Mouse (Mus musculus): Measurements from ENCODE around the gene Zfp612. TPM values are rescaled to one million over a fixed set of nuclear protein-coding genes. Genes with fewer than 3 reads are reported as not detected.
"Not testable (repeated sequence)": the region's sequence is repeated elsewhere in the genome, so short reads cannot be mapped to it uniquely, and the experiment has no call there.

Zfp612 gene
- 1 to 10 TPM; 6.1 to 6.5 TPM for total RNA-seq (2021)
- long read RNA-seq, experiment 1, full-length matches to known transcripts, result 2 of 5 reads
- long read RNA-seq, experiment 1, partial matches to known transcripts, result 0 of 5 reads
- long read RNA-seq, experiment 1, other reads (novel, unspliced or antisense), result 3 of 5 reads
- long read RNA-seq, experiment 2, full-length matches to known transcripts, result 2 of 7 reads
- long read RNA-seq, experiment 2, partial matches to known transcripts, result 1 of 7 reads
- long read RNA-seq, experiment 2, other reads (novel, unspliced or antisense), result 4 of 7 reads

- peak in 1 of 2 experiments; percentile 23 for DNase-seq (ENCODE audit: low spot score in 2 of 2)
Measured at GRCm38 (mm10) chr8:110079282-110080221, at the start of gene Zfp612. Gene Zfp612, plus strand, starts transcription at chr8:110079746.

DNA sequence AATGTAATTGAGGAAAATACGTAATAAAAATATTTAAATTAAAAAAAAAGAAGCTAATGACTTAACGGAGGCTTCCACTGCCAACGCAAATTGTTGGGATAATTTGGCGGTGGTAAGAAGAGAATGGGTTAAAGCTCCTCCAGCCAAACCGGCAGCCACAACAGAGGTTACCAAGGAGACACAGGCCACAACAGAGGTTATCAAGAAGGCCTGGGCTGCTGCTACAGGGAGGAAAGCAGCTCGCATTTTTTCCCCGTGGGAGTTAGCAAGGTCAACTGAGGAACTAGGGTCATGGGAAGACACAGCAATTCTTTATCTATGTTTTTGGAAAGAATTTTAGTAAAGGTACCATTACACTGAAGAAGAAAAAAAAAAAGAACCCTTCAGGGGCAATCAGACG is 45.8 kb upstream of the Zfp612 start:
- not testable (repeated sequence) for DNase-seq (ENCODE audit: low spot score in 2 of 2)

DNA sequence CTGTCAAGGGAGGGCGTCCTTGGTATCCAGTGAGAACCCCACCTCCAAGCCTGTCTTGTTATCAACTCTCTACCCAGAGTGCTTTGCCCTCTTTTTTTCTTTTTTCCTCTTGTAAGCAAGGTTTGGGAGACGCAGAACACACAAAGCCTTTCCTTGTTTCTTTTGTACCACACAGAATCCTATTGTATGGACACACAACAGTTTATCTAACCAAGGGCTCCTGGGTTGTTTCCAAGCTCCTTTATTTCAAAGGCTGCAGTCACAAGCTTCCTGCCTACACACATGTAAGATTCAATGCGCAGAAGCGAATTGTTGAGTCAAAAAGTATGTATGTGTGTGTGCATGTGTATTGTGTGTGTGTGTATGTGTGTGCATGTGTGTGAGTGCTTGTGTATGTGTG is 45.2 kb upstream of the Zfp612 start:
- DNase-seq (ENCODE audit: low spot score in 2 of 2), result no peak

GRCm38 (mm10) chr8:110036156-110036555 is 43.4 kb upstream of the Zfp612 start:
- no peak for DNase-seq (ENCODE audit: low spot score in 2 of 2)

DNA sequence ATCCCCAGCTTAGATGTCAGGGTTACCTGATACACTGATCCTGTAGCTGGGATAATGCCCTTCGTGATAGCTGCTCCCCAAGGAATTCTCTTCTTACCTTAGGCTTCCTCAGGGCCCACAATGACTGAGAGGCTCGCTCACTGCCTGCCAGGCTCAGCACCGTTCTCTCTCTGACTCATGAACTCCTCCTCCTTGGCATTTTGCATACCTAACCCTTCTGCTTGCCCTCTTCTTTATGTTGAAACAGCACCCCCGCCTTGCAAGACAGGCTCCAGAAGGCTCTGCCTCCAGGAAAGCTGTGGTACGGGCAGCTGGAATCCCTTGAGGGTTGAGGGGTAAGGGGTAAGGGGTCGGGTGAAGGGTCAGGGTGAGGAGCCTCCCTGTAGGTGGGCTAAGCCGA is 40.3 kb upstream of the Zfp612 start:
- DNase-seq (ENCODE audit: low spot score in 2 of 2), result no peak

GRCm38 (mm10) chr8:110039659-110040058 is 39.9 kb upstream of the Zfp612 start, which contains the start of gene Chst4:
Gene Chst4, minus strand, starts transcription at chr8:110039740.
- no peak for DNase-seq (ENCODE audit: low spot score in 2 of 2)

DNA sequence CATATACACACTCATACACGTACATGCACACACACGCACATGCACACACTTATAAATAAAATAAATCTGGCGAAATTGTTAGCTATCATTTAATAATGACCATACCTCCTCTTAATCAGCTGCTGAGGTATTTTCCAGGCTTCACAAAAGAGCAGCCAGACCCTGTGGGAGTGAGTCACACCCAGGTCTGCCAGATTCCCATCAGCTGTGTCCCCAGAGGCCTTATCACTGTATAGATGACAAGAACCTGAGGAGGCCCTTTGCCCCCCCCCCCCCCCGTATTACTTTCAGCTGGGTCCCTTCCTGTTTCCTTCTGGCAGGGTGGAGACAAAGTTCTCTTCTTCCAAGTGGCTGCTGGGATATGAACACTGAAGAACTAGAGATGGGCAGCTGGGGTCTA is 39.0 kb upstream of the Zfp612 start:
- DNase-seq (ENCODE audit: low spot score in 2 of 2), result no peak

GRCm38 (mm10) chr8:110051208-110051607 is 28.3 kb upstream of the Zfp612 start:
- no peak for DNase-seq (ENCODE audit: low spot score in 2 of 2)

- no peak for DNase-seq (ENCODE audit: low spot score in 2 of 2)
Measured at GRCm38 (mm10) chr8:110058207-110058606, 21.3 kb upstream of the Zfp612 start.

DNA sequence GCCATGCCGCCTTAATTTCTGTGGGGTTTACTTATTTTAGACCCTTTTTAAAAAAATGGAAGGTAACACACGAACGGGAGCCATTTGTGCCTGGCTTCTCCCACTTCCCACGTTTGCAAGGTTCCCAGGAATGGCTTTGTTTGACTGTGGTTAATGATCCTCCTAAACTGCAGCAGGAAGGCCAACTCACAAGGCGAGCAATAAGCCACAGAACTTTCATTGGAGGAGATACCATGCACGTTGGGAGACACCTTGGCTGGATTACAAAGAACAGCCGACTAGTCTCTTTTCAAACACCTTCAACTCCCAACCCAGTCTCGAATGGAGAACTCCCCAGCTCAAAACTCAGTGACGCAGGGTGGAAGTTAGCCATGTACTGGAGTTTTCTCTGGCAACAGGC is 15.4 kb upstream of the Zfp612 start:
- no peak for DNase-seq (ENCODE audit: low spot score in 2 of 2)

DNA sequence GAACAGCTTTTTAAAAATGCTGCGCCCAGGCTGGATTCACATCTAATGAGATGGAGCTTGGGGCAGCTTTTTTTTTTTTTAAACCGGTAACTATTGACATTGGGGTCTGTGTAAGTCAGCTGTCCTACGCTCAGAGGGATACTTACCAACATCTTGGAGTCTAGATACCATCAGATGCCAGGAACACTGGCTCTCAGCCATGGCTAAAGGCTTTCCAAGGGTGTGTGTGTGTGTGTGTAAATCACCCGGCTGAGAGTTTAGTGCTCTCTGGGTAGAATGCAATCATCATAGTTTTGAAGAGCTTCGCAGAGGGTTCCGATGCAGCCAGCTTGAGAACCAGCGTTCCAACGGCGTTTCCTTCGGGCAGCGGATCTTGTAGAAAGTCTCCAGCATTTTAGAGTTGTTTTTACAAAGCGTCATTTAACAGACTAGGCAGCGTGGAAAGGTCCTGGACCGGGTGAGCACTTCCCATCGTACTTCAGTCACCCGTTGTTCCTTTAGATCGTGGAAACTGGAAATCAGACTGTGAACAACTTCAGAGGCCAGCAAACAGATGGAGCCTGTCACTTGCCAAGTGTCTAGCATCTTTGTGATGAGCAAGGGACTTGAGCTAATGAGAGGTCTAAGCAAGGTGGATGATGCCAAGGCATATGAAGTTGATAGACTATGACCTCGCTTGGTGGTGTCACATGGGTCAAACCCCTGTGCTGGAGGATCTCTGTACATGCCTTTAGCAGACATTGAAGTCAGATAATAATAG is 14.8 kb upstream of the Zfp612 start:
- no peak for DNase-seq (ENCODE audit: low spot score in 2 of 2)

GRCm38 (mm10) chr8:110065676-110066075 is 13.9 kb upstream of the Zfp612 start:
- DNase-seq (ENCODE audit: low spot score in 2 of 2), result no peak

DNA sequence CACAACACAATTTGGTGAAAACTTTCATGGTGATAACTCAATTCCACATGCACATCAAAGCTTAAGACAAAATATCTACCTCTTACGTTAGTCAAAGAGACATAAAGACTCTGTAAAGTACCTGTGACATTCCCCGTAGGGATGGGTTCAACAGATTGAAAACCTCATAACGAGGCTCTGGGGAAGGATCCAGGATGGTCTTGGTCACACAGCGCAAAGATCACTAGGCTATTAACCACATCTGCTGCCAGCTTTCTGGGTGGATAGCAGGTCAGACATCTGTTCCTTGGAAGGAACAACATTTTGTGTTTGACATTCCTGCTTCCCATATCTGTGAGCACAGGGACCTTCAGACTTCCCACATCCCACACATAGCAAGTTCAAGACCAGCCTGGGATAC is 9.8 kb upstream of the Zfp612 start:
- DNase-seq (ENCODE audit: low spot score in 2 of 2), result no peak

DNA sequence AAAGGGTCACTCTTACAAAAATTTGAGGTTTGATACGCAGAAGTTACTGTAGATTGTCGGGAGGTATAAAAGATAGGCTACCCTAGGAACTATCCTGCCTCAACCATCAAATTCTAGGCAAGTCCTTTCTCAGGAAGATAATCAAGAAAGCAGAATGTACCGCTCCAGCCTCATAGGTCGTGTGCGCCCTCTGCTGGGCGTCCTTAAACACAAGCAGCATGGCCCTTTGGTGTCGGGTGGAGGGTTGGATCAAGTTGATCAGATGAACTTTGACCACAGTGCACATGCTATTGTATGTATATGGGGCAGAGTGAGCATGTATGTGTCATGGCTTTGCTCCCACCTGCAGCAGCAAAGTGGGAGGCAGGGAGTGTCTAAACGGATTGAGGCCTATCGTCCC is 7.9 kb upstream of the Zfp612 start:
- DNase-seq (ENCODE audit: low spot score in 2 of 2), result peak; percentile 38 to 54

DNA sequence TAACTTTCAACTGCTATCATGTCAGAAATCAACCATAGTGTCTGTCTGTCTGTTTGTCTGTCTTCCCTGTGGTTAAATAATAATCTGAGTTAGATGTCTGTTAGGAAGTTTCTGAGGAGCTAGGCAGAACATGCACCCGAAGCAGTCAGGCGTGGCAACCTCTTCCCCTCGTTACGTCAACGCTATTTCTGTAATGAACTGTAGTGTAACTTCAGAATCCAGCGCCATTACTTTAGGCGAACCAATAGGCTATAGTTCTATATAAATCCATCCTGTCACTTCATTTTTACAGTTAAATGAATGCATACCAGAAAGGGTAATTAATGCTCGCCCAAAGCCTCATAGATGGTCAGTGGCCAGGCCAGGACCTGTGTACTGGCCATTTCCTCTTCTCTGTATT is 5.0 kb upstream of the Zfp612 start:
- no peak for DNase-seq (ENCODE audit: low spot score in 2 of 2)

- DNase-seq (ENCODE audit: low spot score in 2 of 2), result no peak
Measured at GRCm38 (mm10) chr8:110082416-110083105, 3.0 kb downstream of the Zfp612 start.

- DNase-seq (ENCODE audit: low spot score in 2 of 2), result no peak
Measured at GRCm38 (mm10) chr8:110091869-110092268, 12.3 kb downstream of the Zfp612 start.

GRCm38 (mm10) chr8:110100907-110101306 is 21.4 kb downstream of the Zfp612 start, which contains the start of gene Gm21964:
Gene Gm21964, plus strand, starts transcription at chr8:110101207.
- DNase-seq (ENCODE audit: low spot score in 2 of 2), result no peak

- DNase-seq (ENCODE audit: low spot score in 2 of 2), result no peak
Measured at GRCm38 (mm10) chr8:110101676-110102075, 22.1 kb downstream of the Zfp612 start.

- DNase-seq (ENCODE audit: low spot score in 2 of 2), result no peak
Measured at GRCm38 (mm10) chr8:110102653-110103052, 23.1 kb downstream of the Zfp612 start, which contains the start of gene Gm17720. Gene Gm17720, minus strand, starts transcription at chr8:110102753.

DNA sequence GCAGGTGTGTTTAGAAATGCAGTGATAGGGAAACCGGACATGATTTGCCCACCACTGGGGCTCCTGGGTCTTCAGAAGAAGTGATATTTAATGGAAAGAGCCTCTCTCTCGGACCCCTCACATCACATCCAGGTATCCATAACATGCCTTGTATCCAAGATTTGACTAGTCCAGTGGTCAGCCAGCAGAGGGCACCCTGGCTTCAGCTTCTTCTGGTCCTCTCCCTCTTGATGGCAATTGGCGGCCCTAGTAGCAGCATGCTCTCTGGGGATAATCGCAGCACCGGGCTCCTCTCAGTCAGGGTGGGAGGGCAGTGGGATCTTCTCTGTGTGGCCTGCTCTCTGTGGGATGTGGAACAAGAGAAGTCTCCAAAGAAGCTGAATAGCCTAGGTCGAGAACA is 40.2 kb downstream of the Zfp612 start:
- DNase-seq (ENCODE audit: low spot score in 2 of 2), result no peak

All from gastrocnemius, postnatal 4 days (tissue).